Mouse (Mus musculus) neural tube, embryonic 15.5 days (tissue): ENCODE data around the gene F830045P16Rik. TPM values are rescaled to one million over a fixed set of nuclear protein-coding genes. Genes with fewer than 3 reads are reported as not detected.
A peak's percentile ranks its signal among the peaks of the same experiment; 100 is the strongest.

Source experiments
- ATAC-seq: fragments of 200-750 bp; cut with Nextera tagmentation; 2 replicates; pipeline ENCODE4 v1.8.0; 2017; ENCODE audit warnings: mild to moderate bottlenecking, moderate TSS enrichment, moderate library complexity; ENCODE audit not compliant: low FRiP score
- H3K27ac ChIP-seq: fragments of 300-500 bp; sonication (generic); replicated peaks from 2 replicates; pipeline ENCODE4 v1.5.1; 2015; ENCODE audit warnings: mild to moderate bottlenecking, inconsistent platforms
- H3K27me3 ChIP-seq: fragments of 300-500 bp; sonication (generic); replicated peaks from 2 replicates; pipeline ENCODE4 v1.6.1; 2015; ENCODE audit warnings: inconsistent platforms
- H3K36me3 ChIP-seq: fragments of 300-500 bp; sonication (generic); 2 replicates; pipeline ENCODE4 v1.6.1; 2015; ENCODE audit warnings: inconsistent platforms
- H3K4me1 ChIP-seq: fragments of 300-500 bp; sonication (generic); 2 replicates; pipeline ENCODE4 v1.6.1; 2015; ENCODE audit warnings: inconsistent platforms
- H3K4me2 ChIP-seq: fragments of 300-500 bp; sonication (generic); 2 replicates; pipeline ENCODE4 v1.6.1; 2015; ENCODE audit warnings: inconsistent platforms, mild to moderate bottlenecking, moderate library complexity
- H3K4me3 ChIP-seq: fragments of 300-500 bp; sonication (generic); replicated peaks from 2 replicates; pipeline ENCODE4 v1.5.1; 2015; ENCODE audit warnings: mild to moderate bottlenecking, inconsistent platforms
- H3K9ac ChIP-seq: fragments of 300-500 bp; sonication (generic); replicated peaks from 2 replicates; pipeline ENCODE4 v1.6.1; 2015; ENCODE audit warnings: mild to moderate bottlenecking, inconsistent platforms
- H3K9me3 ChIP-seq: fragments of 300-500 bp; sonication (generic); replicated peaks from 2 replicates; pipeline ENCODE4 v1.6.1; 2016; ENCODE audit warnings: inconsistent platforms
- WGBS: fragments of 180-500 bp; shearing (Covaris S2); methylation state at CpG from one replicate; pipeline ENCODE4 v1.1.7; 2015; ENCODE audit warnings: mixed read lengths; 5-methylcytosine and 5-hydroxymethylcytosine counted together
- polyA plus RNA-seq: library from polyadenylated mRNA; unstranded; fragments of >200 nt; fragmentation: Nextera tagmentation; extraction: Ambion mirVana; gene quantifications from 2 replicates; pipeline ENCODE4 v1.2.1, GENCODE M21; 2015

Gene F830045P16Rik
- polyA plus RNA-seq: 0.09 TPM in 1 of 2 replicates, not detected in the other

- H3K27me3 ChIP-seq: 0 out of 2 replicates have a peak, but pooled peaks cover 4% of the 10 kb centered on the region
- no peaks in the 10 kb centered on the region for H3K9me3 ChIP-seq
- no peak for ATAC-seq
- H3K27ac ChIP-seq: no peak within 1 kb of the TSS
- peaks cover 15% of the 10 kb centered on the region for H3K4me1 ChIP-seq
- no peak within 1 kb of the TSS for H3K4me3 ChIP-seq
- no peak within 1 kb of the TSS for H3K9ac ChIP-seq
- no peaks in the 10 kb centered on the region for H3K36me3 ChIP-seq
- no peak within 1 kb of the TSS for H3K4me2 ChIP-seq
- 44% methylated on average over 2 of the region's 2 CpGs for WGBS
These were observed at the start of gene F830045P16Rik for GRCm38 (mm10) chr2:129536377-129536776. TSS of gene F830045P16Rik (minus strand) at chr2:129536602.

GRCm38 (mm10) chr2:129585904-129586514, 49.6 kb upstream of the F830045P16Rik start:
- no peak for ATAC-seq
- Histone ChIP-seq H3K9ac (no peak overlapping the region), H3K36me3 (no peaks in the 10 kb centered on the region), H3K9me3 (no peaks in the 10 kb centered on the region), H3K4me3 (no peak overlapping the region), H3K4me2 (no peak overlapping the region), H3K27ac (no peak overlapping the region), H3K27me3 (no peaks in the 10 kb centered on the region), H3K4me1 (peaks cover 19% of the 10 kb centered on the region)
- 82% methylated on average over 11 of the region's 11 CpGs for WGBS

GRCm38 (mm10) chr2:129584905-129585304, 48.5 kb upstream of the F830045P16Rik start:
- Histone ChIP-seq H3K9ac (no peak overlapping the region), H3K27me3 (no peaks in the 10 kb centered on the region), H3K27ac (no peak overlapping the region), H3K36me3 (no peaks in the 10 kb centered on the region), H3K4me2 (no peak overlapping the region), H3K4me3 (no peak overlapping the region), H3K9me3 (no peaks in the 10 kb centered on the region), H3K4me1 (peaks cover 14% of the 10 kb centered on the region)
- no peak for ATAC-seq
- 11% methylated on average over 1 of the region's 1 CpGs for WGBS

DNA sequence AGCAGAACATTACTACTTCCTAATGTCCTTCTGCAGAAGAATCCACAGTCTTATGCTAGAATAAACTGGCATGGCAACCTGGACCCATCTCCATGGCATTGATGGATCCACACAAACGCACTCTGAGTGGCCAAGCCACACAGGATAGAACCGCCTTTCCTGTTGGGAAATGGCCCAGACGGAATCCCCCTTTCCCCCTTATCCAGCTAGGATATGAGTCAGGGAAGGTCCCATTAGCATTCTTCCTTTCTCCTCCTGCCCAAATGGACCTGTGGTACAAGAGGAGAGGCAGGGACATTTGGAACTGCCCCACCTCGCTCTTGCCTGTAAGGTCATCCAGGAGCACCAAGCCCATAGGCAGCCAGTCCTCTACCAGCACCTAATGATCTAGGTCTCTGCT, 45.9 kb upstream of the F830045P16Rik start:
- Histone ChIP-seq H3K9me3 (no peaks in the 10 kb centered on the region), H3K36me3 (no peaks in the 10 kb centered on the region), H3K4me3 (no peak overlapping the region), H3K4me2 (no peak overlapping the region), H3K9ac (no peak overlapping the region), H3K27ac (no peak overlapping the region), H3K4me1 (peaks cover 3% of the 10 kb centered on the region; the same call in 1 of the 2 replicates), H3K27me3 (no peaks in the 10 kb centered on the region)
- ATAC-seq: no peak
- WGBS: 88% methylated on average over 4 of the region's 4 CpGs

GRCm38 (mm10) chr2:129581826-129582225, 45.4 kb upstream of the F830045P16Rik start:
- Histone ChIP-seq H3K4me1 (peaks cover 3% of the 10 kb centered on the region; the same call in 1 of the 2 replicates), H3K9ac (no peak overlapping the region), H3K4me2 (no peak overlapping the region), H3K27me3 (no peaks in the 10 kb centered on the region), H3K27ac (no peak overlapping the region), H3K36me3 (no peaks in the 10 kb centered on the region), H3K9me3 (no peaks in the 10 kb centered on the region), H3K4me3 (no peak overlapping the region)
- WGBS: 58% methylated on average over 3 of the region's 3 CpGs
- no peak for ATAC-seq

- no peak overlapping the region for H3K9ac ChIP-seq
- 91% methylated on average over 4 of the region's 4 CpGs for WGBS
- no peaks in the 10 kb centered on the region for H3K9me3 ChIP-seq
- no peak for ATAC-seq
- no peak overlapping the region for H3K4me2 ChIP-seq
- H3K36me3 ChIP-seq: no peaks in the 10 kb centered on the region
- no peaks in the 10 kb centered on the region for H3K27me3 ChIP-seq
- H3K4me3 ChIP-seq: no peak overlapping the region
- H3K27ac ChIP-seq: no peak overlapping the region
- peaks cover 4% of the 10 kb centered on the region for H3K4me1 ChIP-seq
These were observed 44.3 kb upstream of the F830045P16Rik start for GRCm38 (mm10) chr2:129580656-129581055.

DNA sequence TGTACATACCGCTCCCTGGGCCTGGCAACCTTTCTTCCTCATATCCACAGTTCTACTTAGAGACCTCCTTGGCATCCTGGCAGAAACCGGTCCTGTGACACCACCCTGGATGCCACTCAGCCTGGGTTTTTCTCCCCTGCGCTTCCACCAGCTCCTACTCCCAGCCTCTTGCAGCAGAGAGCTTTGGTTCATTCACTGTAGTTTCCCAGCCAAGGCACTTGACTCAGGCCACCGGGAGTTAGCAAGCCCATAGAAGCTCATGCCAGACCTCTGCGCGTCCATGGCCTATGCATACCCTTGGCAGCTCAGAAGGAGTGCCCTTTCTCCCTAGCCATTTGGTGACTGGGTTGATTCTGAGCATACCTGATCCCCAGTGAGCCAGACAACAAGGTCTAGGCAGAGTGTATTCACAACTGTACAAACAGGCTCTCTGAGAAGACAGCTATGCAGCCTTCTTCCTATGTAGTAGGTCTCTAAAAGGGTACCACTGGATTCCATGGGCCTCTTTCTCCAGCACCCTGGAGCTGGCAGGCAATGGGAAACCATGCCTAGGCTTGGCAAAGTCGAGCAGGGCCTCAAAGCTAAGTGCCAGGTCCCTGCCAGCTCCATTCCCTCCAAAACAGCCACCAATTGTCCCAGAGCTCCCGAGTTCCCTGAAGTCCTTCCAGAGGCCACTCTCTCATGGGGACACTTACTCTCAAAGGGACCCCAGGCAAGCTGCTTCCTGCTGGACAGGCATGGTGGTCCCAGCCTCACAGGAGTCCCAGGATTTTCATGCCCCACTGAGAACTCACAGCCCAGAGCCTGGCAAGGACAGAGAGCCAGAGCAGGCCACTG, 40.4 kb upstream of the F830045P16Rik start:
- peak overlapping the region; percentile 48; the same call in 1 of the 2 replicates for H3K27ac ChIP-seq
- H3K9ac ChIP-seq: no peak overlapping the region
- 79% methylated on average over 8 of the region's 8 CpGs for WGBS
- H3K4me2 ChIP-seq: no peak overlapping the region
- no peaks in the 10 kb centered on the region for H3K27me3 ChIP-seq
- ATAC-seq: no peak
- no peaks in the 10 kb centered on the region for H3K9me3 ChIP-seq
- peaks cover 26% of the 10 kb centered on the region for H3K4me1 ChIP-seq
- no peaks in the 10 kb centered on the region for H3K36me3 ChIP-seq
- no peak overlapping the region for H3K4me3 ChIP-seq

DNA sequence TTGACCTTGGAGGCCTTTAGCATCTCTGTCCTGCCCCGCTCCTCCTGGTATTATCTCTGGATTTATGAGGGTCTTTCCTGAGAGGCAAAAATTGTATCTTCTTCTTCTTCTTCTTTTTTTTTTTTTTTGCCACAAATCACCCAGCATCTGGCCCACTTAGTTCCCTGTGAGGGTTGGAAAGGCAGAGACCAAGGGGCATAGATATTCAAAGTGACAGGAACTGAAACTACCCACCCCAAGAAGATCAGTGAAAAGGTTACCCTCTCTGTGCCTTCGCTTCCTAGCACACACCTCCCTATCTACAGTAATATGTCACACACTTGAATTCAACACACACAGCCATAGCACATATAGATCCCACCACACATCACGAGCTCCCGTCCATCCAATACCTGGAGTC, 38.7 kb upstream of the F830045P16Rik start:
- no peak for ATAC-seq
- 92% methylated on average over 4 of the region's 4 CpGs for WGBS
- H3K4me3 ChIP-seq: no peak overlapping the region
- peaks cover 26% of the 10 kb centered on the region for H3K4me1 ChIP-seq
- peak overlapping the region; percentile 79 for H3K27ac ChIP-seq
- no peaks in the 10 kb centered on the region for H3K36me3 ChIP-seq
- H3K9me3 ChIP-seq: no peaks in the 10 kb centered on the region
- H3K27me3 ChIP-seq: no peaks in the 10 kb centered on the region
- peak overlapping the region; percentile 57 for H3K4me2 ChIP-seq
- H3K9ac ChIP-seq: no peak overlapping the region

DNA sequence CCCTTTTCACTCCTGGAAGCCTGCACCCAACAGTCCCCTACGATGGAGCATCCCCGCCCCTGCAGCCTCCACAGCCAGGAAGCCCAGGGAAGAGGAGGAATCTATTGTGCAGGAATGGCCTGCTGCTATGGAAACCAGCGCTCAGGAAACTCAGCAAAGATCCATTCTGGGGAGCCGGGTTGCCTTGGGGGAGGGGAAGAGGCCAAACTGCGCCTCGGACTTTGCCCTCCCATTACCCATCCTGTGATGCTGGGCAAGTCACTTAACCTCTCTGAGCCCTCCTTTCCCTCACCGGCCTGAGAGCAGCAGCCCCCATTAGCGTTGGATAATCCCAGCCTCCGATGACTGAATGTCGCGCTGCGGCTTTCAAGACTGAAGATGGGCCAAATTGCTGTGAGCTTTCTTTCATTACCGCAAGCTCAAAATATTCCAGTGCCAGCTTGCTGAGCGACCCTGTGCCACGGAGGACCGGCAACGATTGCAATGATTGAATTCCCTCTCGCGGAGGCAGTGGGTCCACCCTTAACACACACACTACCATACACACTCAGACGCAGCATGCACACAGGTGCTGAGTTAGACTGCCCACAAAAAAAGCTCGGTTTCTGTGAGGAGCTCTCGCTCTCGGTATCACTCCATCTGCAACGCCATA, 38.1 kb upstream of the F830045P16Rik start:
- H3K9me3 ChIP-seq: no peaks in the 10 kb centered on the region
- H3K4me2 ChIP-seq: peak overlapping the region; percentile 57
- peak overlapping the region; percentile 16; the same call in 1 of the 2 replicates for H3K4me3 ChIP-seq
- peak overlapping the region; percentile 28; the same call in 1 of the 2 replicates for H3K9ac ChIP-seq
- ATAC-seq: peak; percentile 88
- 4% methylated on average over 24 of the region's 24 CpGs for WGBS
- no peaks in the 10 kb centered on the region for H3K36me3 ChIP-seq
- H3K4me1 ChIP-seq: peaks cover 26% of the 10 kb centered on the region
- H3K27ac ChIP-seq: peak overlapping the region; percentile 79
- no peaks in the 10 kb centered on the region for H3K27me3 ChIP-seq

DNA sequence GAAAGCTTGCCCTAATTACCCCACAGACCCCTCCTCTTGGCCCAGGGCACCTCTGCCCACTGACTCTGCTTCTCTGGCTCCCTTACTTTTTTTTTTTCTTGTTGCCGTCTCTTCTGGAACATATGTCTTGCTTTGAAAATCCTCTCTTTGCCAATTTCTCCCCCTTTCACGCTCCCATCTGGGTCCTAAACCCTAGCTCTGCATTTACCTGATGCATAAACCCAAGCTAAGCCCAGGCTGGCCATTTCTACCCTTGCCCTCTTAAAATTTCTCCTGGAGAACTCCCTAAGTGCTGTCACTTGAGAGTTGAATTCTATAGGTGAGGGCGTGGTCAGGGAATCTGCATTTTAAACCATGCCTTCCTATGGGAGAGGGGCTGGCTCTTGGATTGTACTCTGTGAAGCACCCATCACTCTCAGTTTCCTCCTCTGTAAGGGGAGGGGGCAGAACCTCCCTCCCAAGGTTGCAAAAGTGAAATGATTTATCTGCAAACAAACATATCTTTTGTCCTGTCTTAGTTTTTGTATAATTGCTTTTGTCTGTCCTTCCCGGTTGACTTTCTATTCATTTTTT, 37.4 kb upstream of the F830045P16Rik start:
- Histone ChIP-seq H3K36me3 (no peaks in the 10 kb centered on the region), H3K4me2 (peak overlapping the region; percentile 57), H3K9me3 (no peaks in the 10 kb centered on the region), H3K27me3 (no peaks in the 10 kb centered on the region), H3K4me3 (peak overlapping the region; percentile 16; the same call in 1 of the 2 replicates), H3K27ac (peak overlapping the region; percentile 79), H3K9ac (0 out of 2 replicates have a peak overlapping the region, but pooled peaks have one; percentile 14), H3K4me1 (peaks cover 26% of the 10 kb centered on the region)
- ATAC-seq: no peak
- WGBS: 14% methylated on average over 4 of the region's 4 CpGs

- ATAC-seq: no peak
These were observed 33.2 kb upstream of the F830045P16Rik start for GRCm38 (mm10) chr2:129569556-129569955.

More at GRCm38 (mm10) chr2:129569556-129569955, 33.2 kb upstream of the F830045P16Rik start:
- no peak overlapping the region for H3K4me2 ChIP-seq
- no peaks in the 10 kb centered on the region for H3K9me3 ChIP-seq
- H3K4me3 ChIP-seq: no peak overlapping the region
- H3K27me3 ChIP-seq: no peaks in the 10 kb centered on the region
- peaks cover 14% of the 10 kb centered on the region for H3K4me1 ChIP-seq
- WGBS: 79% methylated on average over 5 of the region's 5 CpGs
- H3K27ac ChIP-seq: no peak overlapping the region
- no peaks in the 10 kb centered on the region for H3K36me3 ChIP-seq
- no peak overlapping the region for H3K9ac ChIP-seq
